Mouse (Mus musculus) cerebellum, adult 18-20 months (tissue): ENCODE data around the gene Olfr288.
A peak's percentile ranks its signal among the peaks of the same experiment; 100 is the strongest.

ENCODE experiments used
- DNase-seq, 2 experiments: peaks; one replicate each; pipeline ENCODE4 v3.0.0; 2021

The Olfr288 gene

DNA sequence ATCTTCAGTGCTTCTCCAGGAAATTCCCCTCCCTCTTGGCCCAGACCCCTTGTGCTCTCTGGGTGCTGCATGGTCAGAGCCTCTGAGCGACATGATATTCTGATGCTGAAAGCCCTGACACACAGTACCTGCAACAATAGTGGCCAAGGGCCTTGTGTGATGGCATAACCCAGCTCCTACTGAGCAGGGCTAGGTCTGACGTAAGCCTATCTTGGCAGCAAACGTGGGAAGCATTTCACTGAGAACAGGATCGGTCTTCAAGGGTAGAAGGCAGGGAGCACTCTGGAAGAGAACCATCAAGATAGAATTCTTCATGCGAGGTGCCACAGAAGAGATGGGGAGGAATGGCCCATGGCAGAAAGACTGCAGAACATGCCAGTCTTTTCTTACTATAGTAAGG lies 29.8 kb downstream of the Olfr288 start, which contains the start of gene Asb8:
TSS of gene Asb8 (minus strand) at position 101 of the 400 bp plus-strand sequence.
- no peak for DNase-seq

DNA sequence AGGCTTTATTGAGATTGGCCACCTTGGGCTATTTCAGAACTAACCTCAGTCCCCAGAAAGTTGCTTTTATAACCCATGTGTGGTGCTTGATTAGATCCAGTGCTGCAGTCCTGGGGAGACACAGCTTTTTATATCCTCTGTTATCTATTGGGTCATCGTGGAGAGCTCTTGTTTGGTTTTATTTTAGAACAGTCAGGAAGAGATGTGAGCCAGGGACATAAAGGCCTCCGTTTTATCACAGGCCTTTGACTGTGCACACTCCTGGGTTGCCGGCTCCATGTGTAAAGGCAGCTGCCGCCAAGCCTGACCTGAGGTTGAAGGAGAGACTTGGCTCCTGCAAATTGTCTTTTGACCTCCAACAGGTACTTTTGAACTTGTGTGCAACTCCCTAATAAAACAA lies 32.8 kb downstream of the Olfr288 start:
- DNase-seq = no peak

DNA sequence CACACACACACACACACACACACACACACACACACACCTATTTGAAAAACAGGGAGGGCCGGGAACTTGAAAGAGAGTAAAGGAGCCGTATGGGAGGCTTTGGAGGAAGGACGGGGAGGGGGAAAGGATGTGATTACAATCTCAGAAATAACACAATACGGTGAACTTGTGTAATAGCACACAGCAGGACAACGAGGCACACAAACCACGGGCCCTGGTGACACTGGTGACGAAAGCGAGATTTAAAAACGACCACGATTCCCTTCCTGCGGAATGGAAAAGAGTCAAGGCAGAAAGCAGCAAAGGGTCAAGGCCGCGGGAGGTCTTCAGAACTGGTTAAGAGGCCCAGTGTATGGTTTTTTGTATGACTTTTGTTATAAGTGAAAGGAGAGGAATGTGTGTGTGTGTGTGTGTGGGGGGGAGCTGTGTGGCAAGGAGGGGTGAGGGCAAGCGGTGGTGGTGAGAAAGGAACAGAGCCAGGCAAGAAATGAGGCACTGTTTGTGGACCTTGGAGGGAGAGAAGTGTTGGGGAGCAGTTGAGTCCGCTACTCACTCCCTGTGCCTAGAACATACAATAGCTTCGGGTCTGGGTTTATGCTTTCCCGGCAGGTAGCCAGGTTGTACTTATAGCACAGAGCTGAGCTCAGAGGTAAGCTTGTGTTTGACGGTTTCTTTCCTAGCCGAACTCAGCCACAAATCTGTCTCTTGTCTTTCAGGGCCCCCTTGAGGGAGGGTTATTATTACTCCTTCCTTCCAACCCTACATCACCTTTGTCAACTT lies 34.1 kb downstream of the Olfr288 start:
- DNase-seq = no peak

DNA sequence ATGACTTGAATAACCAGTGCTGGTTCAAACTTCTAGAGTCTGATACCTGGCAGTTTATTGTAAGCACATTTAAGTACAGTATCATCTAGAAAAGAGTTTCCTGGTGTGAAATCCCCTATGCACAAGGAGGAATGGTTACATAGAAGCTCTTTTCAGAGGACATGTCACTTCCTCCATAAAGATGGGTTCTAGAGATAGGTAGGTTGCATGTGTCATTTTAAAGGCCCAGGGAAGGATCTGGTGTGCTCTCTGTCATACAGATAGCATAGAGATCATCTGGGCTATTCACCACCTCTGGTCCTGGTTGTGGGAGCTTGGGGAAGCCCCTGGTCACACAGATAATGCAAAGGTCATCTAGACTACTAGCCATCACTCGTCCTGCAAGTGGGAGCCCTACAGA lies 38.1 kb downstream of the Olfr288 start:
- no peak for DNase-seq

DNA sequence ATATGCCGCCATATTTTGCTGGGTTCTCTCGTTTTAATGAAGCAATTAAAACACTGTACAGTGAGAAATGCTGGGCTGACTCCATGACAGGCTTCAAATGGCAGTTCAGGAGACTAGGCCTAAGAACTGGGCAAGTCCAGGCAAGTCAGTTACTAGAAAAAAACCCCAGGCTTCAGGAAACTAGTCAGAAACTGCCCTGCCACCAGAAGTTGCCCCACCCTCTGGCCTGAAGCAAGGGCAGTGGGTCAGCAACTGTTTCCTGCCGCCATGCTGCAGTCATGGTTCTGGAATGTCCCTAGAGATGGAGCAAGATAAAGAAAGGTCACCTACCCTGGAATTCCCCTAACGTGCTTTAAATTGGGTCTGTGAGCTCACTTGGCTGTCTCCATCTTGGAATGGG lies 39.4 kb downstream of the Olfr288 start:
- DNase-seq = no peak

DNA sequence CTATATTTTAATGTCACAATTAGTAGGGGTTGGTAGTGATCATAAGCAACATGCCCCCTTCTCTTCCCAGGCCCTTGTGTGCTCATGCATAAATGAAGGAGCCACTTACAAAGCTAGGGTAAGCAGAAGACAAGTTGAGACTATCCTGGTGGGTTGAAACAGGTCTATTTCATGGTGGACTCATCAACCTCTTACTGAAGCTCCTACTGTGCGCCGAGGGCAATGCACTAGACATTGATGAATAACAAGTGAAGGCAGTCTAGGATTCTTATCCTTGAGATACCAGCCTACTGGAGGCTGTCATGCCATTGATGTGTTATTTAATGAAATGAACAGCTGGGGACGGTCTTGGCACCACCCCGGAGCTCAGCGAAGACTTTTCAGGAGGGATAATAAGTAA lies 40.1 kb downstream of the Olfr288 start:
- no peak for DNase-seq

DNA sequence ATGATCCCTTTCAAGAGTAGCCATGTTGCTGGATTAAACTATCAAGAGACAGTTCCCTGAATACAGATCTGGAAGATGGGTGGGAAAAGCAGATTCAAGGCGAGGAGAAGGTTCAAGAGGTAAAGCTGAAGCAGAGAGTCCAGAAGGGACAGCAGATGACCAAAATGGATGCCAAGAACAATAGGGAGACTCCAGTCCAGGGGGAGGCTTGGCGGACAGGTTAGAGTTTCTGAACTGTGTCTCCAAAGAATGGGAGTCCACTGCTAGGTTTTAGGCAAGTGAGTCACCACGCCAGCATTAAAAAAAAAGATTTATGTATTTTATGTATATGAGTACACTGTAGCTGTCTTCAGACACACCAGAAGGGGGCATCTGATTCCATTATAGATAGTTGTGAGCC lies 40.7 kb downstream of the Olfr288 start:
- no peak for DNase-seq

DNA sequence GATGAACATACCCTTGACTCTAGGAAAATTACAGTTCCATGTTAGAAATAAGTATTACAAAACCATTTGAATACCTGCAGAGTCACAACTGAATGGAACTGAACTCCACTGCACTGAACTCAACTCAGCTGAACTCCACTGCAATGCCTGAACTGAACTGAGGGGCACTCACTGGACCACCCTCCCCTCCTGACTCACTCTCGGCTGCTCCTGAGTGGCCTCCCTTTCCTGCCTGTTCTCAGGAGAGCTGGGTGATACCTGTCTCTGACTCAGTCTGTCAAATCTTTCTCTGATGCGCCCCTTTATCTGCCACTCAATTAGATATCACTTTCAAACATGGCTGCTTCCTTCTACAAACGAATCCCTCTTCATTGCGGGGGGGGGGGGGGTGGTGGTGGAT lies 41.2 kb downstream of the Olfr288 start:
- no peak for DNase-seq

DNA sequence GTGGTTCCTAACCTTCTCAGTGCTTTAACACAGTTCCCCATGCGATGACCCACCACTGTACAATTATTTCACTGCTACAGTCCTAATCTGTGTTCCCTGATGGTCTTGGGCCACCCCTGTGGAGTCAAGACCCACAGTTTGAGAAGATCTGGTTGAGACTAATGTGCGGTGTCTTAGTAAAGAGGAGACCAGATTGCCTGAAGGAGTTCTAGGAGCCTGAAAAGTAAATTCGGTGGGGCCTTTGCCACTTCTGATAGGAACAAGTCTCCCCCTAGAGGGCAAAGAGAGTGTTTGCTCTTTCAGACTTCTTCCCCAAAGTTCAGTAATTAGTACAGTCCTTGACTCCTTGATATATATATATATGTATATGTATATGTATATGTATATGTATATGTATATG lies 41.7 kb downstream of the Olfr288 start:
- DNase-seq = peak; percentile 37 to 41

DNA sequence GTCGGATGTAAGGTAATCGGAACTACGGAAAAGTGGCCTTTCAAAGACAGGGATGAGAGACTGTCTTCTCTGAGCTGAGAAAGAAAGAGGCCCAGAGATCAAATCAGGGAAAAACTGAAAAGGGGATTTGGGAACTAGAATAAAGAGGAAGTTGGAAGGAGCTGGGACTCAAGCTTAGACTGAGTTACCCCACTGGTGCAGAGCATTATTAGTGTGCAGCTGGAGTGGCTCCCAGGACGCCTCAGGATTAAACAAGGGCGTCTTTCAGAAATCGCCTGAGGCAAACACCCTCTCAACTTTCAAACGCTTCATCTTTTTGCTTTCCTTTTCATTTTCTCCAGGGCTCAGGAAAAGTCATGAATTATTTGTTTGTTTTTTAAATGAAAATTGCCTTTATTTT lies 42.4 kb downstream of the Olfr288 start:
- DNase-seq = no peak

DNA sequence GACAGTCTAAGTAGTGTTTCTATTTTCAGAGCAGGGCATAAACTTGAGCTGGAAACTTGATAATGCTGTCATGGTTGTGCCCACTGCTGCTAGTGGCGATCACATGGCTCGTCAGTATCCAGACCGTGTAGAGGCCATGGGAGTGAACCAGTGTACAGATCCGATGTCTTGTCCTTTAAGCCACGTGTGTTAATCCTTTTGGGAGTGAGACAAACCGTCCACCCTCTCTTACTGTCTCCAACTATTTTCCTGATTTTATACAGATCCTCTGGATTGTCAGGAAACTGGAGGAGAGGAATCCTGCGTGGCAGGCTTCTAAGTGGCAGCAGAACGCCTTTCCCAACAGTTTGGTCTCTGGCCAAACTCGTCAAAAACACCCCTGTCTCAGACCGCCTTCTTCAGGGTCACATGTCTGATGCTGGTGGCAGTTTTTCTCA lies 46.2 kb downstream of the Olfr288 start:
- no peak for DNase-seq

DNA sequence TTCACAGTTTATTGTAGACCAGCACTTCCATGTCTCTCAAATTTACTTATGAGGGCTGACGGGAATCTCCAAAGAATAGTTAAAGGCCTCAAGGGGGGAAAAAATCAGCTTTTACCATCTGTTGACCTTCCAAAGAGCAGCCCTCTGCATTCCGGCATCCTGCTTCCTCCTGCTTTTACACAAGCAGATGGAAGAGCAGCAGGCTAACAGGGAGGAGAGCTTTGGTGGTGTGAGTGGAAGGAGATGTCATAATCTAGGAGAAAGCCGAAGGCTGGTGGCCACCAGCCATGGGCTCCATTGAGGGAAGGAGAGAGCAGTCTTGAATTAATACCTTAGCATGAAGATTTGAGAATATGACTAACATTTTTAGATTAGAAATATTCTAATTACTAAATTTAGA lies 47.0 kb downstream of the Olfr288 start:
- DNase-seq = peak; percentile 62 to 73

DNA sequence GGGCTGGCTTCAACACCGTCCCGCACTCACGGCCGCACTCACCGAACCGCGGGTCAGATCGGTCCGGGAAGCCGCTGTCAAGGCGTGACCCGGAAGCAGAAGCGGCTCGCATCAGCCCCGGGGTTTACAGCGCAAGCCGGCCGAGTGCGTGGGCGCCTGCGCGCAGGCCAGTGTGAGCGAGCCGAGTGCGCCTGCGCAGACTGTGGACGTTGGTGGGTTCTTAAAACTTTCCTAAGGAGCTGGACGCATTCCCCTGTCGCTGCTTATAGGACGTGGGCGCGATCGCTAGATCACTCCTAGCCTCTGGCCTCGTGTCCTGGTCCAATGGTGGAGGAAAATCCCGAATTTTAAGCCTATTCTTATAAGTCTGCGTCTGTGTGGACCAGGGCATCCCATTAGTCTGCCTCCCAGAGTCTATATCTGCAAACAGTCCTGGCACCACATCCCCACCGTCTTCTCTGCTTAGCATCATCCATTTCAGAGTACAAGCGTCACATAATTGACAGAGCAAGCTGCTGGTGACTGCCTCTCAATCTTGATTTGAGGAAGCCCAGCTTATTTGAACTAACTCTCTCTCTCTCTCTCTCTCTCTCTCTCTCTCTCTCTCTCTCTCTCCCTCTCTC lies 49.7 kb downstream of the Olfr288 start:
- peak; percentile 91 to 95 for DNase-seq

DNA sequence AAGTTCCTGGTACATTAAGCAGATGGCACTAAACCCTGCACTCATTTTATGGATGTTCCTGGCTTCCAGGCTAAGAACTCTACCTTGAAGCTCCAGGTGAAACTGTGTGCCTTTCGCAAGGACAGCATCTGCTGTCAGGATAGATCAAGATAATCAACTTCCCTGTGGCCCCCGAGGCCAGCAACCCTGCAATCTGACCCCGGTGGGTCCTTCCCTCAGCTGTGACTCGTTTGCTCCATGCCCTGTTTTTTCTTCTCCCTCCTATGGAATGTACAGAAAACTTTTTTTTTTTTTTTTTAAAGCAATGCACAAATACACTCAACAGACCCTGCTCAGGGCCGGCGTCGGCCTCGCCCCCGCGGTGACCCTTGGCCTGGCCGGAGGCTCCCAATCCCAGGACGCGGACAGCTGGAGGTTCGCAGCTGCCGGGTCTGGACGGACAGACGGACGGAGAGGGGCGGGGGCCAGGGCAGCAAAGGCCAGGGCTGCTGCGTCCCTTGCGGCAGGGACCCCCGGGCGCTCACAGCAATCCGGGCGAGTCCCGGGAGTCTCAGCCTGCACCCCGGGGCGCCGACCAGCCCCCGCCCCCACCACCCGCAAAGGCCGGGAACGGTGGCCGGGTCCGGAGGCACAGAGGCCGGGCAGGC lies 50.4 kb downstream of the Olfr288 start:
- DNase-seq = no peak

DNA sequence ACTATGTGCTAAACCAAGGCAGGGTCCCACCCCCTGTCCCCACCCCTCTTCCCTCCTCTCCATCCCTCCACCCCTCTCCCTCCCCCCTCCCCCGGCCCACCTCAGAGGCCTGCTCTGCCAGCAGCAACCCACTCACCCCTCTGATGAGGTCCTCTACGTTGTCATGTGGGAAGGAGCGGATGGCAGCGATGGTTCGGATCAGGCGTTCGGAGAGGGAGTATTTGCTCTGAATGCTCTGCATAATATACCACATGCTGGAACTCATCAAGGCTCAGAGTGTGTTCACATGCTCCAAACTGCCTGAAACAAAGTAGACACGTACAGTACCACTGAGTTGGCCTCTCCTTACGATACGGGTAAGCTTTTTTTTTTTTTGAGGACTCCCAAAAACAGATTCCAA lies 52.8 kb downstream of the Olfr288 start:
- DNase-seq = no peak

DNA sequence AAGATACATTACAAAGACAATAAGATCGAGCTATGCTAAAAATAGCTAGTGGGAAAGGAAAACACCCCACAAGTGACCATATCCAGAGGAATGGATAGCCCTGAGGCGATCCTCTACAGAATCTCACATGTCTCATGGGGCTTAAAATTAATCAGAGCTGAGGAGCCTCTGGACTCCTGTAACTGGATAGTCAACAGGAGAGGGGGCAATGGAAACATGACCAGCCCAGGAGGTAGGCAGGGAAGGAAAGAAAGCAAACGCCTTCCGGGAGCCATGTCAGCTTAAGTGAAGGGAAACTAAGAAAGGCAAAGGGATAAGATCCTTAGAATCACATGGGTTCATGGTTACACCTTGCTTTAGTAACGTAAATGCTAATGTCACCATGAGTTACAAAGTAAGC lies 54.5 kb downstream of the Olfr288 start:
- DNase-seq = no peak

DNA sequence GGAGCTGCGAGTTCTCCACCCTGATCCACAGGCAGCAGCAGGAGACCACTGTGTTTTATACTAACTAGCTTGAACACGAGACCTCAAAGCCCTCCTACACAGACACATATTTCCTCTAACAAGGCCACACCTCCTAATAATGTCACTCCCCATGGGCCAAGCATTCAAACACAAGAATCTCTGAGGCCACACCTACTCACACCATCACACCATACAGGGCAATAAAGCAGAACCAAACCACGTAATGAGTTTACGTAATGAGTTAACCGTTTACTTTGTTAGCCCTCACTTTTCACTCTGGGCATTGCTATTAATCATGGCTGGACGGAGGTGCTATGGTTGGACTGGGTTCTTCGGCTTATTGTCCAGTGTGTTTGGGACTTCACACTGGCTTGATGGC lies 55.6 kb downstream of the Olfr288 start:
- DNase-seq = no peak

DNA sequence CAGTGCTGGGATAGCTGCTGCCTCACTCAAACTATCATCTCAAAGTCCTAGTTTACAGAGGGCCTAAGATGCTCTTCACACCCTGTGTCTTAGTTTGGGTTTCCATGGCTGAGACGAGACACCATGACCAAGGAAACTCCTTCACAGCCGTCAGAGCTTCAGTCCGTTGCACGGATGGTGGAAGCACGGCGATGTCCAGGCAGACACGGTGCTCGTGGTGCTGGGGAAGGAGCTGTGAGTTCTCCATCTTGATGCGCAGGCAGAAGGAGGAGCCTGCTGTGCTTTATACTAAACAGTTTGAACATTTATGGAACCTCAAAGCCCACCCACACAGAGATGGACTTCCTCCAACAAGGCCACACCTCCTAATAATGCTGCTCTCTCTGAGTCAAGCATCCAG lies 58.5 kb downstream of the Olfr288 start:
- DNase-seq = no peak
